Mouse (Mus musculus) gonadal fat pad, adult 2 months (tissue): Measurements from ENCODE around the gene Alk. TPM values are rescaled to one million over a fixed set of nuclear protein-coding genes. Genes with fewer than 3 reads are reported as not detected.

Experiments used
- DNase-seq: peaks from one replicate; pipeline ENCODE4 v3.0.0-alpha.2; 2012; ENCODE audit warnings: low read depth
- polyA plus RNA-seq: library from polyadenylated mRNA; depleted of rRNA; stranded (reverse); fragments of >200 nt; gene quantifications from 2 replicates; pipeline ENCODE4 v1.2.3, GENCODE M21; 2012

Alk gene
- polyA plus RNA-seq, 1 experiment, result 0.04 TPM

- DNase-seq, result peak; percentile 47
Measured at GRCm38 (mm10) chr17:71976661-71977060, 627.8 kb downstream of the Alk start.

- no peak for DNase-seq
Measured at GRCm38 (mm10) chr17:71973704-71974103, 630.7 kb downstream of the Alk start.

- DNase-seq, result no peak
Measured at GRCm38 (mm10) chr17:71967356-71967755, 637.1 kb downstream of the Alk start.

- no peak for DNase-seq
Measured at GRCm38 (mm10) chr17:71965733-71966606, 638.5 kb downstream of the Alk start.

- no peak for DNase-seq
Measured at GRCm38 (mm10) chr17:71964610-71965009, 639.8 kb downstream of the Alk start.

GRCm38 (mm10) chr17:71962746-71963145 lies 641.7 kb downstream of the Alk start:
- DNase-seq, result no peak

GRCm38 (mm10) chr17:71955011-71955410 lies 649.4 kb downstream of the Alk start:
- DNase-seq, result no peak

- peak; percentile 26 for DNase-seq
Measured at GRCm38 (mm10) chr17:71954217-71954844, 650.1 kb downstream of the Alk start.

- DNase-seq, result no peak
Measured at GRCm38 (mm10) chr17:71950968-71951367, 653.5 kb downstream of the Alk start.

GRCm38 (mm10) chr17:71948687-71949086 lies 655.7 kb downstream of the Alk start:
- no peak for DNase-seq

GRCm38 (mm10) chr17:71947452-71947851 lies 657.0 kb downstream of the Alk start:
- DNase-seq, result no peak

GRCm38 (mm10) chr17:71944020-71944419 lies 660.4 kb downstream of the Alk start:
- no peak for DNase-seq

- DNase-seq, result no peak
Measured at GRCm38 (mm10) chr17:71942052-71942451, 662.4 kb downstream of the Alk start.

GRCm38 (mm10) chr17:71941436-71941835 lies 663.0 kb downstream of the Alk start:
- no peak for DNase-seq

- DNase-seq, result no peak
Measured at GRCm38 (mm10) chr17:71936681-71937080, 667.7 kb downstream of the Alk start.

GRCm38 (mm10) chr17:71935837-71936236 lies 668.6 kb downstream of the Alk start:
- no peak for DNase-seq

- no peak for DNase-seq
Measured at GRCm38 (mm10) chr17:71935336-71935735, 669.1 kb downstream of the Alk start.

GRCm38 (mm10) chr17:71914941-71915340 lies 689.5 kb downstream of the Alk start:
- no peak for DNase-seq

GRCm38 (mm10) chr17:71914541-71914940 lies 689.9 kb downstream of the Alk start:
- no peak for DNase-seq

GRCm38 (mm10) chr17:71913188-71913587 lies 691.2 kb downstream of the Alk start:
- DNase-seq, result peak; percentile 38

GRCm38 (mm10) chr17:71909107-71909506 lies 695.3 kb downstream of the Alk start:
- DNase-seq, result no peak

- no peak for DNase-seq
Measured at GRCm38 (mm10) chr17:71881369-71881768, 723.1 kb downstream of the Alk start.

- DNase-seq, result no peak
Measured at GRCm38 (mm10) chr17:71875492-71875891, 728.9 kb downstream of the Alk start.
